Mouse (Mus musculus): ENCODE data around the gene Rab3a. TPM values are rescaled to one million over a fixed set of nuclear protein-coding genes. Genes with fewer than 3 reads are reported as not detected.

Rab3a gene
- total and polyA plus RNA-seq, 3 experiments = 4.6 to 11.4 (median 10.8) TPM

- Histone ChIP-seq H3K4me1 (ENCODE audit: insufficient read depth, low read depth, low read length) (peaks cover 79% of the 10 kb centered on the region), H3K4me3 (ENCODE audit: low read depth, low read length) (peak overlapping the region; percentile 86), H3K27me3 (ENCODE audit: insufficient read depth, low read length) (no peaks in the 10 kb centered on the region), H3K36me3 (replicated peaks) (peaks cover 51% of the 10 kb centered on the region), H3K9me3 (replicated peaks) (no peaks in the 10 kb centered on the region)
- DNase-seq (ENCODE audit: low spot score) = no peak
- TF ChIP-seq CTCF (IDR thresholded peaks at IDR 0.05; ENCODE audit: low read depth, low read length) = no peak
- TF ChIP-seq POLR2AphosphoS5 (IDR thresholded peaks at IDR 0.05; ENCODE audit: insufficient replicate concordance, low read depth, low read length) = no peak
- no peak for ATAC-seq (ENCODE audit: extremely low read depth, insufficient number of reproducible peaks, low FRiP score, poor library complexity, severe bottlenecking)
Observed at GRCm38 (mm10) chr8:70755661-70756475, 1.4 kb downstream of the Rab3a start.

- no peak for TF ChIP-seq CTCF (IDR thresholded peaks at IDR 0.05; ENCODE audit: low read depth, low read length)
- TF ChIP-seq TAL1 (conservative IDR thresholded peaks at IDR 0.05; ENCODE audit: low read depth, low read length) = no peak
- Histone ChIP-seq H3K4me1 (ENCODE audit: insufficient read depth, low read depth, low read length) (peaks cover 84% of the 10 kb centered on the region), H3K4me3 (ENCODE audit: low read depth, low read length) (no peak overlapping the region), H3K36me3 (replicated peaks) (peaks cover 51% of the 10 kb centered on the region), H3K9me3 (replicated peaks) (no peaks in the 10 kb centered on the region), H3K27me3 (ENCODE audit: insufficient read depth, low read length) (no peaks in the 10 kb centered on the region)
- no peak for ATAC-seq (ENCODE audit: extremely low read depth, insufficient number of reproducible peaks, low FRiP score, poor library complexity, severe bottlenecking)
- no peak for DNase-seq (ENCODE audit: low spot score)
Observed at GRCm38 (mm10) chr8:70756476-70757040, 2.1 kb downstream of the Rab3a start.

DNA sequence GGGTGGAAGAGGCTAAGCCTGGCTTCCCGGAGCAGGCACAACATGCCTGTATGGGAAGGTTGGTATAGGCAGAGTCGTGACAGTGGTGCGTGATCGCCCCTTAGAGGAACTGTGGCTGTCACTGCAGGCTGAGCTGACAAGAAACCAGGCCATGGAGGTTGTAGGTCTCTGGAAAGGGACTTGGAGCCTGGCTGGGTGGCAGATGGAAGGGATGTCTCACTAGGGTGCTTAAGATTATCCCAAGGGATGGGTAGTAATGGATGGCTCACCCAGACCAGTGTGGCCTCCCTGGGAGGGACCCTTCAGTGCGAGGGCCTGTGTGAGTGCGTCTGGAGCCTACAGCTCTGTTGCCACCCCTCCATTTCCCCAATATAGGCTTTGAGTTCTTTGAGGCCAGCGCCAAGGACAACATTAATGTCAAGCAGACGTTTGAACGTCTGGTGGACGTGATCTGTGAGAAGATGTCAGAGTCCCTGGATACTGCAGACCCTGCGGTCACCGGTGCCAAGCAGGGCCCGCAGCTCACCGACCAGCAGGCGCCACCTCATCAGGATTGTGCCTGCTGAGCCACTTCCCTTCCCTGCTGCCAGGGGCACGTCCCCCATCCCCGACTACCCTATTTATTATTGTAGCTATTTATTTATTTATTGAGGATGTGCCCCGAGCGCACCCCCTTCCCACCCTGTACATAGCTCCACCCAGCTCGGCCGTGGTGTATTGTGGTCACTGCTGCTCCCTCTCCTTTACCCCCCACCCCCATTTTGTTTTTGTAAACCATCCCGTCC, 3.2 kb downstream of the Rab3a start:
- Histone ChIP-seq H3K36me3 (replicated peaks) (peaks cover 59% of the 10 kb centered on the region), H3K4me3 (ENCODE audit: low read depth, low read length) (no peak overlapping the region), H3K4me1 (ENCODE audit: insufficient read depth, low read depth, low read length) (peaks cover 89% of the 10 kb centered on the region), H3K9me3 (replicated peaks) (no peaks in the 10 kb centered on the region), H3K27me3 (ENCODE audit: insufficient read depth, low read length) (no peaks in the 10 kb centered on the region)
- TF ChIP-seq POLR2AphosphoS5 (IDR thresholded peaks at IDR 0.05; ENCODE audit: insufficient replicate concordance, low read depth, low read length) = no peak
- TF ChIP-seq CTCF (IDR thresholded peaks at IDR 0.05; ENCODE audit: low read depth, low read length) = no peak
- no peak for TF ChIP-seq TAL1 (conservative IDR thresholded peaks at IDR 0.05; ENCODE audit: low read depth, low read length)
- TF ChIP-seq GATA2 (IDR thresholded peaks at IDR 0.05; ENCODE audit: borderline replicate concordance, low read depth, low read length) = no peak
- TF ChIP-seq GATA1 (IDR thresholded peaks at IDR 0.05; ENCODE audit: borderline replicate concordance, low read length) = no peak
- DNase-seq (ENCODE audit: low spot score) (no peak), ATAC-seq (ENCODE audit: extremely low read depth, insufficient number of reproducible peaks, low FRiP score, poor library complexity, severe bottlenecking) (no peak)

DNA sequence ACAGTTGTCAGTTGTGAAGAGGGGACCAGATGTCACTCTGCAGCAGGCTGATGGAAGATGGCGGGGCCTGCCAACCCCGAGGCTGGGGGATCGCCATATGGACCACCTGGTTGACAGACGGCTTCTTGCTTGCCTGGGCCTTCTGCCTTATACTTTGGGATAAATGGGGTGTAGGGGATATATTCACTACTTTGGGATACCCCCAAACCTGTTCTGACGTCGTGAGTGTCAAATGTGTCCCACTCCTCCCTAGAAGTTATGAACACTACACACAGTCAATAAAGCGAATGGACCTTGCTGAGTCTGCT, 3.8 kb downstream of the Rab3a start:
- no peak overlapping the region for H3K4me3 ChIP-seq (ENCODE audit: low read depth, low read length)
- peaks cover 64% of the 10 kb centered on the region for H3K36me3 ChIP-seq (replicated peaks)
- TF ChIP-seq GATA2 (IDR thresholded peaks at IDR 0.05; ENCODE audit: borderline replicate concordance, low read depth, low read length) (no peak), POLR2AphosphoS5 (IDR thresholded peaks at IDR 0.05; ENCODE audit: insufficient replicate concordance, low read depth, low read length) (no peak), CTCF (IDR thresholded peaks at IDR 0.05; ENCODE audit: low read depth, low read length) (no peak), GATA1 (IDR thresholded peaks at IDR 0.05; ENCODE audit: borderline replicate concordance, low read length) (no peak), TAL1 (conservative IDR thresholded peaks at IDR 0.05; ENCODE audit: low read depth, low read length) (no peak)
- no peaks in the 10 kb centered on the region for H3K9me3 ChIP-seq (replicated peaks)
- H3K27me3 ChIP-seq (ENCODE audit: insufficient read depth, low read length) = no peaks in the 10 kb centered on the region
- peaks cover 89% of the 10 kb centered on the region for H3K4me1 ChIP-seq (ENCODE audit: insufficient read depth, low read depth, low read length)
- ATAC-seq (ENCODE audit: extremely low read depth, insufficient number of reproducible peaks, low FRiP score, poor library complexity, severe bottlenecking) (no peak), DNase-seq (ENCODE audit: low spot score) (no peak)

GRCm38 (mm10) chr8:70758616-70759561, 4.4 kb downstream of the Rab3a start:
- H3K4me3 ChIP-seq (ENCODE audit: low read depth, low read length) = peak overlapping the region; percentile 90; the same call in 1 of the 2 replicates
- no peaks in the 10 kb centered on the region for H3K9me3 ChIP-seq (replicated peaks)
- peaks cover 89% of the 10 kb centered on the region for H3K4me1 ChIP-seq (ENCODE audit: insufficient read depth, low read depth, low read length)
- H3K36me3 ChIP-seq (replicated peaks) = peaks cover 70% of the 10 kb centered on the region
- no peaks in the 10 kb centered on the region for H3K27me3 ChIP-seq (ENCODE audit: insufficient read depth, low read length)
- DNase-seq (ENCODE audit: low spot score) (no peak), ATAC-seq (ENCODE audit: extremely low read depth, insufficient number of reproducible peaks, low FRiP score, poor library complexity, severe bottlenecking) (no peak)
- TF ChIP-seq GATA2 (IDR thresholded peaks at IDR 0.05; ENCODE audit: borderline replicate concordance, low read depth, low read length) = no peak
- no peak; the same call in 1 of the 2 replicates for TF ChIP-seq POLR2AphosphoS5 (IDR thresholded peaks at IDR 0.05; ENCODE audit: insufficient replicate concordance, low read depth, low read length)
- TF ChIP-seq GATA1 (IDR thresholded peaks at IDR 0.05; ENCODE audit: borderline replicate concordance, low read length) = no peak

GRCm38 (mm10) chr8:70760350-70760749, 5.9 kb downstream of the Rab3a start:
- H3K27me3 ChIP-seq (ENCODE audit: insufficient read depth, low read length) = no peaks in the 10 kb centered on the region
- H3K9me3 ChIP-seq (replicated peaks) = no peaks in the 10 kb centered on the region
- peak overlapping the region; percentile 90 for H3K4me3 ChIP-seq (ENCODE audit: low read depth, low read length)
- H3K36me3 ChIP-seq (replicated peaks) = peaks cover 77% of the 10 kb centered on the region
- TF ChIP-seq CTCF (IDR thresholded peaks at IDR 0.05; ENCODE audit: low read depth, low read length) (no peak), POLR2AphosphoS5 (IDR thresholded peaks at IDR 0.05; ENCODE audit: insufficient replicate concordance, low read depth, low read length) (no peak), GATA2 (IDR thresholded peaks at IDR 0.05; ENCODE audit: borderline replicate concordance, low read depth, low read length) (no peak), GATA1 (IDR thresholded peaks at IDR 0.05; ENCODE audit: borderline replicate concordance, low read length) (no peak), TAL1 (conservative IDR thresholded peaks at IDR 0.05; ENCODE audit: low read depth, low read length) (no peak)
- no peak for ATAC-seq (ENCODE audit: extremely low read depth, insufficient number of reproducible peaks, low FRiP score, poor library complexity, severe bottlenecking)
- H3K4me1 ChIP-seq (ENCODE audit: insufficient read depth, low read depth, low read length) = peaks cover 91% of the 10 kb centered on the region
- DNase-seq (ENCODE audit: low spot score) = no peak
